Mouse (Mus musculus): ENCODE data around the gene Zup1.

DNA sequence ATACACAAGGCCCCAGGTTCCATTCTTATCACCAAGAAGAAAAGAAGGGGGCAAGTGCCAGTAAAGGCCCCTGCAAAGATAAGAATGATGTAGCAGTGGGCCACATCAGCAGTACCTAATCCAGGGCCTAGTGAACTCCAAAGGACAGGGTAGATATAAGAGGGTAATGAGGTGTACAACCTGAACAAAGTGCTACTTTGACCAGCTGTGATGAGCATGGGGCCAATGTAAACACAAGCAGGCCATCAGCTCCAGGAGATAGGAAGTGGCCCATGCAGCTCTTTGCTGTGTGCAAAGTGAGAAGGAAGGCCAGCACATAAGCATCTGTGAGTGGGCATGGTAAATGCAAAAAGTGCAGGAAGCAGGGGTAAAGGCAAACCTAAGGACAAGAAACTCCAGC is 47.3 kb upstream of the Zup1 start:
- TF ChIP-seq CTCF (IDR thresholded peaks at IDR 0.05; ENCODE audit: low read depth), result no peak
- no peak for TF ChIP-seq EP300 (optimal IDR thresholded peaks at IDR 0.05)

Data from stomach, postnatal 0 days (tissue).